Mouse (Mus musculus) G1E-ER4 (cell line): ENCODE results near the gene Krt31. TPM values are rescaled to one million over a fixed set of nuclear protein-coding genes. Genes with fewer than 3 reads are reported as not detected.

Experiments used
- GATA1 ChIP-seq: IDR thresholded peaks from one replicate; pipeline ENCODE4 v1.8.0; 2012; ENCODE audit warnings: low read length, inconsistent platforms
- polyA plus RNA-seq: library from polyadenylated mRNA; stranded (reverse); fragments of >175 nt; gene quantifications from 2 replicates; pipeline ENCODE4 v1.2.3, GENCODE M21; 2012

Krt31 gene
- polyA plus RNA-seq, 1 experiment = not detected

- no peak for TF ChIP-seq GATA1
These were observed 28.9 kb downstream of the Krt31 start for GRCm38 (mm10) chr11:100021438-100021837.

- no peak for TF ChIP-seq GATA1
These were observed 30.9 kb downstream of the Krt31 start for GRCm38 (mm10) chr11:100019466-100019865.

GRCm38 (mm10) chr11:100016112-100016511 is 34.2 kb downstream of the Krt31 start, which contains the start of gene Krt33a:
Krt33a (minus strand) TSS chr11:100016212.
- no peak for TF ChIP-seq GATA1

GRCm38 (mm10) chr11:100013691-100014171 is 36.6 kb downstream of the Krt31 start:
- no peak for TF ChIP-seq GATA1

GRCm38 (mm10) chr11:100010682-100011081 is 39.7 kb downstream of the Krt31 start:
- TF ChIP-seq GATA1 = no peak

GRCm38 (mm10) chr11:100008336-100008735 is 42.0 kb downstream of the Krt31 start:
- TF ChIP-seq GATA1 = no peak

GRCm38 (mm10) chr11:100006624-100007023 is 43.7 kb downstream of the Krt31 start:
- no peak for TF ChIP-seq GATA1

- no peak for TF ChIP-seq GATA1
These were observed 44.4 kb downstream of the Krt31 start for GRCm38 (mm10) chr11:100005905-100006304.

GRCm38 (mm10) chr11:100004846-100005245 is 45.5 kb downstream of the Krt31 start:
- no peak for TF ChIP-seq GATA1

GRCm38 (mm10) chr11:99999091-99999490 is 51.3 kb downstream of the Krt31 start:
- no peak for TF ChIP-seq GATA1

Other genes starting within 250 kb of the Krt31 start
- gene Gm11554, start 246.1 kb downstream of the Krt31 start, polyA plus RNA-seq = not detected in 2 replicates
- not detected in 2 replicates for gene Krtap4-13, start 240.7 kb downstream of the Krt31 start, polyA plus RNA-seq
- gene Gm11564, start 234.9 kb downstream of the Krt31 start, polyA plus RNA-seq = not detected in 2 replicates
- gene 2300003K06Rik, start 212.5 kb downstream of the Krt31 start, polyA plus RNA-seq = not detected in 2 replicates
- gene Krtap4-16, start 198.9 kb downstream of the Krt31 start, polyA plus RNA-seq = not detected in 2 replicates
- gene Gm11568, start 192.6 kb downstream of the Krt31 start, polyA plus RNA-seq = not detected in 2 replicates
- gene Gm11559, start 186.1 kb downstream of the Krt31 start, polyA plus RNA-seq = not detected in 2 replicates
- not detected in 2 replicates for gene Krtap9-1, start 177.2 kb downstream of the Krt31 start, polyA plus RNA-seq
- gene Gm11567, start 171.4 kb downstream of the Krt31 start, polyA plus RNA-seq = not detected in 2 replicates
- not detected in 2 replicates for gene Krtap31-1, start 142.6 kb downstream of the Krt31 start, polyA plus RNA-seq
- not detected in 2 replicates for gene Gm11565, start 135.8 kb downstream of the Krt31 start, polyA plus RNA-seq
- not detected in 2 replicates for gene Krtap31-2, start 114.3 kb downstream of the Krt31 start, polyA plus RNA-seq
- not detected in 2 replicates for gene Krtap9-5, start 102.1 kb downstream of the Krt31 start, polyA plus RNA-seq
- gene Krtap29-1, start 71.5 kb downstream of the Krt31 start, polyA plus RNA-seq = not detected in 2 replicates
- not detected in 2 replicates for gene Krtap16-1, start 64.0 kb downstream of the Krt31 start, polyA plus RNA-seq
- not detected in 2 replicates for gene Krtap17-1, start 56.6 kb downstream of the Krt31 start, polyA plus RNA-seq
- not detected in 2 replicates for gene Krt33a, start 34.3 kb downstream of the Krt31 start, polyA plus RNA-seq
- not detected in 2 replicates for gene Krt33b, start 20.7 kb downstream of the Krt31 start, polyA plus RNA-seq
- not detected in 2 replicates for gene Krt34, start 9.0 kb downstream of the Krt31 start, polyA plus RNA-seq
- gene Krt32, start 37.7 kb upstream of the Krt31 start, polyA plus RNA-seq = not detected in 2 replicates
- not detected in 2 replicates for gene Krt35, start 45.7 kb upstream of the Krt31 start, polyA plus RNA-seq
- gene Krt36, start 55.1 kb upstream of the Krt31 start, polyA plus RNA-seq = not detected in 2 replicates
- gene Krt13, start 71.0 kb upstream of the Krt31 start, polyA plus RNA-seq = not detected in 2 replicates
- gene Krt15, start 85.4 kb upstream of the Krt31 start, polyA plus RNA-seq = not detected in 2 replicates
- gene Krt19, start 98.1 kb upstream of the Krt31 start, polyA plus RNA-seq = not detected in 2 replicates
- gene Krt9, start 142.7 kb upstream of the Krt31 start, polyA plus RNA-seq = not detected in 2 replicates
- gene Krt14, start 157.0 kb upstream of the Krt31 start, polyA plus RNA-seq = not detected in 2 replicates
- gene Krt16, start 198.4 kb upstream of the Krt31 start, polyA plus RNA-seq = not detected in 2 replicates
- 0.04 TPM in 1 of 2 replicates, not detected in the other for gene Krt17, start 210.5 kb upstream of the Krt31 start, polyA plus RNA-seq
- not detected in 2 replicates for gene Krt42, start 219.3 kb upstream of the Krt31 start, polyA plus RNA-seq